Mouse (Mus musculus): Measurements from ENCODE around the gene Ubqln1.

- TF ChIP-seq CTCF (IDR thresholded peaks at IDR 0.05; ENCODE audit: insufficient read depth, low read length) (no peak), POLR2A (IDR thresholded peaks at IDR 0.05; ENCODE audit: borderline replicate concordance, extremely low read depth, low read depth, low read length) (no peak)
These were observed 48.1 kb upstream of the Ubqln1 start for GRCm38 (mm10) chr13:58263546-58263945.

Data from lung, adult 2 months (tissue).